In genomic region chr7:45125144-45125600, GRCm38 (mm10) we compare ENCODE assay signal across 8 mouse cellular contexts. TPM values are rescaled to one million over a fixed set of nuclear protein-coding genes. Genes with fewer than 3 reads are reported as not detected.
DNase-seq lines count a peak whose midpoint lies in the region; TF ChIP-seq lines count a peak whose summit lies in the region.

No protein-coding gene starts in this region.

- TF ChIP-seq EP300 in heart, adult 2 months (IDR thresholded peaks at IDR 0.05; ENCODE audit: insufficient read depth, low read depth, low read length): no peak
- no peak for TF ChIP-seq EP300 in MEL (IDR thresholded peaks at IDR 0.05; ENCODE audit: low read depth in 1 of 2, low read length in 2 of 2)

- intact Hi-C loops in heart, adult 2 months (cut with DNase I): no loop called here
- intact Hi-C loops in heart, postnatal 36 days (cut with DNase I): no loop called here
- intact Hi-C loops in left cerebral cortex, postnatal 4 days (cut with DNase I): no loop called here

- H3K27ac ChIP-seq in heart, adult 2 months: no peak overlapping the region
- peak overlapping the region; percentile 93 for H3K27ac ChIP-seq in MEL (ENCODE audit: control insufficient read depth, low read depth, low read length)
- H3K27ac ChIP-seq in macrophage: peak overlapping the region; percentile 36; the same call in 1 of the 2 replicates

- peaks cover 17% of the 10 kb centered on the region for H3K36me3 ChIP-seq in heart, adult 2 months (ENCODE audit: control insufficient read depth, insufficient read depth, low read length)
- H3K36me3 ChIP-seq in MEL (ENCODE audit: control insufficient read depth in 1 of 2, insufficient read depth in 2 of 2, low read length in 2 of 2): peaks cover 14 to 19% of the 10 kb centered on the region in 2 experiments
- H3K36me3 ChIP-seq in macrophage (ENCODE audit: inconsistent target): peaks cover 49% of the 10 kb centered on the region

- DNase-seq in heart, adult 2 months: no peak
- DNase-seq in heart, postnatal 36 days: no peak
- peak; percentile 90 for DNase-seq in MEL (ENCODE audit: low read depth, low spot score)
- peak; percentile 67 for DNase-seq in forelimb bud, embryonic 11.5 days (ENCODE audit: low read depth, low spot score)
- DNase-seq in layer of hippocampus, postnatal 36 days: no peak
- no peak for DNase-seq in left cerebral cortex, postnatal 4 days
- no peak for DNase-seq in layer of hippocampus, adult 9-10 months (ENCODE audit: low spot score)

- 62% methylated on average over 7 of the region's 7 CpGs for WGBS in heart, adult 2 months
- WGBS in macrophage (ENCODE audit: missing documents): 85% methylated on average over 7 of the region's 7 CpGs

- no peak for TF ChIP-seq RAD21 in MEL (IDR thresholded peaks at IDR 0.05; ENCODE audit: low read depth, low read length)

- H3K9me3 ChIP-seq in MEL (replicated peaks; ENCODE audit: insufficient read depth, low read length): no peaks in the 10 kb centered on the region

- H3K79me2 ChIP-seq in heart, adult 2 months (replicated peaks; ENCODE audit: control insufficient read depth, insufficient read depth, low read length): no peaks in the 10 kb centered on the region; the same call in 1 of the 2 replicates
- H3K79me2 ChIP-seq in MEL (ENCODE audit: control insufficient read depth, insufficient read depth, low read length, poor library complexity) (peaks cover 68% of the 10 kb centered on the region), macrophage (ENCODE audit: inconsistent target) (peaks cover 43% of the 10 kb centered on the region)

- TF ChIP-seq CTCF in heart, adult 2 months (IDR thresholded peaks at IDR 0.05): no peak
- no peak for TF ChIP-seq CTCF in MEL (IDR thresholded peaks at IDR 0.05 in 2 of 3, conservative IDR thresholded peaks at IDR 0.05 in 1 of 3; ENCODE audit: control insufficient read depth in 1 of 3, insufficient read depth in 1 of 3, low read depth in 2 of 3, low read length in 3 of 3, poor library complexity in 1 of 3, severe bottlenecking in 1 of 3)

- no peaks in the 10 kb centered on the region for H3K27me3 ChIP-seq in heart, adult 2 months (ENCODE audit: control insufficient read depth, insufficient read depth, low read length)
- no peaks in the 10 kb centered on the region for H3K27me3 ChIP-seq in MEL (ENCODE audit: control insufficient read depth in 1 of 2, insufficient read depth in 2 of 2, low read length in 2 of 2)

- no peak overlapping the region for H3K4me3 ChIP-seq in heart, adult 2 months
- peak overlapping the region; percentile 87 to 91; a peak in 3 of 4 replicates for H3K4me3 ChIP-seq in MEL (ENCODE audit: control insufficient read depth in 1 of 2, insufficient read depth in 1 of 2, low read depth in 2 of 2, low read length in 2 of 2)
- H3K4me3 ChIP-seq in macrophage (ENCODE audit: inconsistent target): no peak overlapping the region

- TF ChIP-seq POLR2A in heart, adult 2 months (IDR thresholded peaks at IDR 0.05; ENCODE audit: insufficient read depth, low read depth, low read length): peak; percentile 32; the same call in 1 of the 2 replicates
- peak in 1 of 2 experiments; percentile 26; a peak in 2 of 4 replicates for TF ChIP-seq POLR2A in MEL (IDR thresholded peaks at IDR 0.05; ENCODE audit: control insufficient read depth in 1 of 2, insufficient read depth in 1 of 2, low read depth in 1 of 2, low read length in 2 of 2, poor library complexity in 1 of 2)

- peaks cover 15% of the 10 kb centered on the region for H3K4me1 ChIP-seq in heart, adult 2 months (ENCODE audit: control insufficient read depth, insufficient read depth, low read length)
- H3K4me1 ChIP-seq in MEL (ENCODE audit: control insufficient read depth in 1 of 2, insufficient read depth in 2 of 2, low read length in 2 of 2): peaks cover 0 to 25% of the 10 kb centered on the region in 2 experiments; a peak in 2 of 4 replicates

- H3K9ac ChIP-seq in heart, adult 2 months (ENCODE audit: low read depth, low read length): no peak overlapping the region
- H3K9ac ChIP-seq in MEL (ENCODE audit: control insufficient read depth, low read depth, low read length, poor library complexity, severe bottlenecking): peak overlapping the region; percentile 97

TF ChIP-seq in MEL, 35 proteins besides CTCF, POLR2A, EP300 and RAD21:
- TF ChIP-seq TBP (IDR thresholded peaks at IDR 0.05; ENCODE audit: low read depth, low read length): peak; percentile 89
- no peak for TF ChIP-seq MXI1 (IDR thresholded peaks at IDR 0.05; ENCODE audit: low read depth, low read length)

RNA-seq across cellular contexts. Expression of gene Rps11, which starts 0.9 kb away (rescaled TPM):
- total RNA-seq in heart, adult 2 months (2021): 100 to 1,000 TPM; 534 to 613 TPM
- polyA plus RNA-seq in heart, adult 2 months (2012; rRNA removed): 186 and 258 TPM in 2 replicates
- total RNA-seq in heart, postnatal 36 days (2021): 100 to 1,000 TPM; 567 to 587 TPM
- 2,482 and 2,708 TPM in 2 replicates for total RNA-seq in MEL (2012; rRNA removed)
- polyA plus RNA-seq in MEL (2012; ENCODE audit: insufficient read depth in 1 of 2, insufficient read length in 2 of 2, low read depth in 1 of 2, low replicate concordance in 2 of 2, missing spikeins in 1 of 2) (1,000 to 10,000 TPM; 3,189 to 5,434 TPM), macrophage (2018) (1,184 to 1,556 TPM (median 1,388 TPM) in 3 replicates)
- 100 to 1,000 TPM in 1 of 26 experiments, 10 to 100 TPM in 25; 12.6 to 209 (median 27.9) TPM for total RNA-seq in macrophage (2018; cell fraction: chromatin; rRNA removed)
- total RNA-seq in macrophage (2018; cell fraction: cytosol; rRNA removed): 1,000 to 10,000 TPM in 12 of 26 experiments, 100 to 1,000 TPM in 14; 469 to 1,924 (median 792) TPM
- total RNA-seq in macrophage (2018; cell fraction: nucleus; rRNA removed): 100 to 1,000 TPM in 14 of 26 experiments, 10 to 100 TPM in 12; 53.1 to 199 (median 101) TPM
- total RNA-seq in layer of hippocampus, postnatal 36 days (2021): 100 to 1,000 TPM; 408 to 432 TPM
- 100 to 1,000 TPM; 707 to 729 TPM for total RNA-seq in left cerebral cortex, postnatal 4 days (2021)

RNA-seq across cellular contexts. Expression of gene Rpl13a, which starts 3.4 kb away (rescaled TPM):
- total RNA-seq in heart, adult 2 months (2021): 100 to 1,000 TPM; 561 to 659 TPM
- 915 and 1,061 TPM in 2 replicates for polyA plus RNA-seq in heart, adult 2 months (2012; rRNA removed)
- 100 to 1,000 TPM; 580 to 665 TPM for total RNA-seq in heart, postnatal 36 days (2021)
- total RNA-seq in MEL (2012; rRNA removed): 2,773 and 3,160 TPM in 2 replicates
- polyA plus RNA-seq in MEL (2012; ENCODE audit: insufficient read depth in 1 of 2, insufficient read length in 2 of 2, low read depth in 1 of 2, low replicate concordance in 2 of 2, missing spikeins in 1 of 2): 1,000 to 10,000 TPM; 2,091 to 3,727 TPM
- 100 to 1,000 TPM in 17 of 26 experiments, 10 to 100 TPM in 9; 38.7 to 450 (median 112) TPM for total RNA-seq in macrophage (2018; cell fraction: chromatin; rRNA removed)
- total RNA-seq in macrophage (2018; cell fraction: cytosol; rRNA removed): 1,000 to 10,000 TPM in 22 of 26 experiments, 100 to 1,000 TPM in 4; 829 to 2,559 (median 1,296) TPM
- 100 to 1,000 TPM; 139 to 424 (median 252) TPM for total RNA-seq in macrophage (2018; cell fraction: nucleus; rRNA removed)
- 804 to 2,026 TPM (median 1,578 TPM) in 3 replicates for polyA plus RNA-seq in macrophage (2018)
- total RNA-seq in layer of hippocampus, postnatal 36 days (2021): 100 to 1,000 TPM; 788 to 817 TPM
- total RNA-seq in left cerebral cortex, postnatal 4 days (2021): 1,000 to 10,000 TPM in 1 of 2 experiments, 100 to 1,000 TPM in 1; 958 to 1,083 TPM

RNA-seq across cellular contexts. Expression of gene Gm45713, which starts 10.9 kb away (rescaled TPM):
- total RNA-seq in heart, adult 2 months (2021): under 1 TPM in 1 of 2 experiments, not detected in 1; 0.80 TPM
- 4.5 and 4.6 TPM in 2 replicates for polyA plus RNA-seq in heart, adult 2 months (2012; rRNA removed)
- total RNA-seq in heart, postnatal 36 days (2021): not detected
- 0.69 and 3.9 TPM in 2 replicates for total RNA-seq in MEL (2012; rRNA removed)
- polyA plus RNA-seq in MEL (2012; ENCODE audit: insufficient read depth in 1 of 2, insufficient read length in 2 of 2, low read depth in 1 of 2, low replicate concordance in 2 of 2, missing spikeins in 1 of 2): not detected
- total RNA-seq in macrophage (2018; cell fraction: chromatin; rRNA removed): not detected
- under 1 TPM in 5 of 26 experiments, not detected in 21; 0.09 to 0.16 (median 0.12) TPM for total RNA-seq in macrophage (2018; cell fraction: cytosol; rRNA removed)
- 1 to 10 TPM in 1 of 26 experiments, not detected in 25; 2.2 TPM for total RNA-seq in macrophage (2018; cell fraction: nucleus; rRNA removed)
- polyA plus RNA-seq in macrophage (2018): not detected in 3 replicates
- under 1 TPM in 1 of 2 experiments, not detected in 1; 0.50 TPM for total RNA-seq in layer of hippocampus, postnatal 36 days (2021)
- total RNA-seq in left cerebral cortex, postnatal 4 days (2021): under 1 TPM in 1 of 2 experiments, not detected in 1; 0.50 TPM

RNA-seq across cellular contexts. Expression of gene Flt3l, which starts 11.1 kb away (rescaled TPM):
- 1 to 10 TPM; 5.5 to 6.4 TPM for total RNA-seq in heart, adult 2 months (2021)
- polyA plus RNA-seq in heart, adult 2 months (2012; rRNA removed): 47.4 and 59.1 TPM in 2 replicates
- 10 to 100 TPM in 1 of 2 experiments, 1 to 10 TPM in 1; 7.0 to 16.1 TPM for total RNA-seq in heart, postnatal 36 days (2021)
- total RNA-seq in MEL (2012; rRNA removed): 9.5 and 13.0 TPM in 2 replicates
- polyA plus RNA-seq in MEL (2012; ENCODE audit: insufficient read depth in 1 of 2, insufficient read length in 2 of 2, low read depth in 1 of 2, low replicate concordance in 2 of 2, missing spikeins in 1 of 2) (10 to 100 TPM in 1 of 2 experiments, not detected in 1; 35.4 TPM), macrophage (2018) (4.4 to 9.9 TPM (median 8.0 TPM) in 3 replicates)
- 10 to 100 TPM in 25 of 26 experiments, 1 to 10 TPM in 1; 5.1 to 67.4 (median 27.4) TPM for total RNA-seq in macrophage (2018; cell fraction: chromatin; rRNA removed)
- 10 to 100 TPM in 14 of 26 experiments, 1 to 10 TPM in 12; 4.7 to 15.9 (median 10.5) TPM for total RNA-seq in macrophage (2018; cell fraction: cytosol; rRNA removed)
- 10 to 100 TPM in 22 of 26 experiments, 1 to 10 TPM in 4; 7.7 to 42.8 (median 25.9) TPM for total RNA-seq in macrophage (2018; cell fraction: nucleus; rRNA removed)
- 10 to 100 TPM in 1 of 2 experiments, 1 to 10 TPM in 1; 7.0 to 10.1 TPM for total RNA-seq in layer of hippocampus, postnatal 36 days (2021)
- total RNA-seq in left cerebral cortex, postnatal 4 days (2021): 1 to 10 TPM; 2.8 to 3.0 TPM

RNA-seq across cellular contexts. Expression of gene Fcgrt, which starts 21.5 kb away (rescaled TPM):
- 10 to 100 TPM; 60.3 to 67.5 TPM for total RNA-seq in heart, adult 2 months (2021)
- 82.8 and 100 TPM in 2 replicates for polyA plus RNA-seq in heart, adult 2 months (2012; rRNA removed)
- 10 to 100 TPM; 77.1 to 84.5 TPM for total RNA-seq in heart, postnatal 36 days (2021)
- total RNA-seq in MEL (2012; rRNA removed): 0.26 and 0.27 TPM in 2 replicates
- polyA plus RNA-seq in MEL (2012; ENCODE audit: insufficient read depth in 1 of 2, insufficient read length in 2 of 2, low read depth in 1 of 2, low replicate concordance in 2 of 2, missing spikeins in 1 of 2): 1 to 10 TPM in 1 of 2 experiments, not detected in 1; 1.7 TPM
- total RNA-seq in macrophage (2018; cell fraction: chromatin; rRNA removed): 10 to 100 TPM in 14 of 26 experiments, 1 to 10 TPM in 12; 2.2 to 66.1 (median 11.3) TPM
- total RNA-seq in macrophage (2018; cell fraction: cytosol; rRNA removed): 100 to 1,000 TPM in 13 of 26 experiments, 10 to 100 TPM in 13; 37.8 to 269 (median 128) TPM
- 100 to 1,000 TPM in 12 of 26 experiments, 10 to 100 TPM in 14; 41.4 to 267 (median 88.4) TPM for total RNA-seq in macrophage (2018; cell fraction: nucleus; rRNA removed)
- polyA plus RNA-seq in macrophage (2018): 84.4 to 284 TPM (median 160 TPM) in 3 replicates
- 10 to 100 TPM; 16.7 to 18.5 TPM for total RNA-seq in layer of hippocampus, postnatal 36 days (2021)
- total RNA-seq in left cerebral cortex, postnatal 4 days (2021): 10 to 100 TPM; 17.7 to 18.3 TPM

Comparison
In these comparisons a context has a peak if more than half of its experiments do, and no peak if none do; other contexts are left out.
1. DNase-seq: peak in MEL (single experiment) and forelimb bud, embryonic 11.5 days (single experiment); none in heart, adult 2 months (0 of 2), heart, postnatal 36 days (0 of 2), layer of hippocampus, postnatal 36 days (0 of 2), left cerebral cortex, postnatal 4 days (single experiment) and layer of hippocampus, adult 9-10 months (single experiment).
2. H3K4me3 ChIP-seq: peak in MEL (2 of 2); none in heart, adult 2 months (single experiment) and macrophage (single experiment).